Mouse (Mus musculus) MEL (cell line): ENCODE results near the gene Fbxl8. TPM values are rescaled to one million over a fixed set of nuclear protein-coding genes. Genes with fewer than 3 reads are reported as not detected.
A peak's percentile ranks its signal among the peaks of the same experiment; 100 is the strongest.

Experiments used
- DNase-seq: peaks from one replicate; pipeline ENCODE4 v3.0.0; 2011; ENCODE audit warnings: low read depth, low spot score
- H3K27ac ChIP-seq: 2 replicates; pipeline ENCODE4 v1.5.1; 2012; ENCODE audit warnings: low read depth, mild to moderate bottlenecking, control low read depth, low read length, moderate library complexity; ENCODE audit not compliant: control insufficient read depth
- H3K27me3 ChIP-seq, 2 experiments: fragments of 150-350 bp in 1 of 2; sonication (generic) in 1 of 2; 2 replicates each; pipeline ENCODE4 v1.6.1; 2012; ENCODE audit warnings: low read length in 2 of 2, mild to moderate bottlenecking in 2 of 2, improper control_type of control experiment in 1 of 2, moderate library complexity in 1 of 2; ENCODE audit not compliant: insufficient read depth in 2 of 2, control insufficient read depth in 1 of 2
- H3K36me3 ChIP-seq, 2 experiments: 2 replicates each; pipeline ENCODE4 v1.6.1; 2012 to 2014; ENCODE audit warnings: low read length in 2 of 2, improper control_type of control experiment in 1 of 2, inconsistent platforms in 1 of 2, mild to moderate bottlenecking in 1 of 2; ENCODE audit not compliant: insufficient read depth in 2 of 2, control insufficient read depth in 1 of 2
- H3K4me1 ChIP-seq, 2 experiments: fragments of 150-350 bp in 1 of 2; sonication (generic) in 1 of 2; 2 replicates each; pipeline ENCODE4 v1.6.1; 2012; ENCODE audit warnings: low read length in 2 of 2, improper control_type of control experiment in 1 of 2, mild to moderate bottlenecking in 1 of 2; ENCODE audit not compliant: insufficient read depth in 2 of 2, control insufficient read depth in 1 of 2
- H3K4me3 ChIP-seq, 2 experiments: fragments of 150-350 bp in 1 of 2; sonication (generic) in 1 of 2; 2 replicates each; pipeline ENCODE4 v1.5.1; 2012; ENCODE audit warnings: low read depth in 2 of 2, low read length in 2 of 2, mild to moderate bottlenecking in 2 of 2, moderate library complexity in 2 of 2, control low read depth in 1 of 2, improper control_type of control experiment in 1 of 2; ENCODE audit not compliant: control insufficient read depth in 1 of 2, insufficient read depth in 1 of 2
- H3K79me2 ChIP-seq: 2 replicates; pipeline ENCODE4 v1.6.1; 2012; ENCODE audit warnings: mild to moderate bottlenecking, low read length, moderate library complexity; ENCODE audit not compliant: control insufficient read depth, poor library complexity, insufficient read depth
- H3K9ac ChIP-seq: 2 replicates; pipeline ENCODE4 v1.6.1; 2012; ENCODE audit warnings: low read depth, mild to moderate bottlenecking, control low read depth, low read length, moderate library complexity; ENCODE audit not compliant: control insufficient read depth, poor library complexity, severe bottlenecking
- H3K9me3 ChIP-seq: fragments of 150-350 bp; sonication (generic); replicated peaks from 2 replicates; pipeline ENCODE4 v1.6.1; 2012; ENCODE audit warnings: mild to moderate bottlenecking, low read length, improper control_type of control experiment, moderate library complexity; ENCODE audit not compliant: insufficient read depth
- BHLHE40 ChIP-seq: IDR thresholded peaks from 2 replicates; pipeline ENCODE4 v1.6.1; 2012; ENCODE audit warnings: low read depth, mild to moderate bottlenecking, inconsistent platforms, low read length, improper control_type of control experiment, borderline replicate concordance
- CHD2 ChIP-seq: IDR thresholded peaks from 2 replicates; pipeline ENCODE4 v1.6.1; 2011; ENCODE audit warnings: low read length, improper control_type of control experiment
- E2F4 ChIP-seq: IDR thresholded peaks from 2 replicates; pipeline ENCODE4 v1.6.1; 2011; ENCODE audit warnings: low read depth, low read length, improper control_type of control experiment, borderline replicate concordance
- ELF1 ChIP-seq: IDR thresholded peaks from 2 replicates; pipeline ENCODE4 v1.6.1; 2014; ENCODE audit warnings: low read depth, mild to moderate bottlenecking, inconsistent platforms, low read length, improper control_type of control experiment, moderate library complexity
- EP300 ChIP-seq, 2 experiments: IDR thresholded peaks; 2 replicates each; pipeline ENCODE4 v1.6.1; 2011; ENCODE audit warnings: improper control_type of control experiment in 2 of 2, low read length in 2 of 2, low read depth in 1 of 2, mild to moderate bottlenecking in 1 of 2
- ETS1 ChIP-seq: IDR thresholded peaks from 2 replicates; pipeline ENCODE4 v1.6.1; 2012; ENCODE audit warnings: low read depth, mild to moderate bottlenecking, inconsistent platforms, low read length, improper control_type of control experiment, moderate library complexity
- MAFK ChIP-seq: IDR thresholded peaks from 2 replicates; pipeline ENCODE4 v1.6.1; 2011; ENCODE audit warnings: low read depth, mild to moderate bottlenecking, low read length, improper control_type of control experiment, borderline replicate concordance
- MAZ ChIP-seq: IDR thresholded peaks from 2 replicates; pipeline ENCODE4 v1.6.1; 2012; ENCODE audit warnings: low read depth, mild to moderate bottlenecking, inconsistent platforms, low read length, improper control_type of control experiment
- MYC ChIP-seq: IDR thresholded peaks from 2 replicates; pipeline ENCODE4 v1.6.1; 2011; ENCODE audit warnings: low read depth, mild to moderate bottlenecking, low read length, improper control_type of control experiment, moderate library complexity
- POLR2A ChIP-seq, 2 experiments: IDR thresholded peaks; 2 replicates each; pipeline ENCODE4 v1.6.1; 2011 to 2012; ENCODE audit warnings: low read length in 2 of 2, mild to moderate bottlenecking in 2 of 2, control low read depth in 1 of 2, improper control_type of control experiment in 1 of 2, low read depth in 1 of 2, moderate library complexity in 1 of 2; ENCODE audit not compliant: control insufficient read depth in 1 of 2, insufficient read depth in 1 of 2, poor library complexity in 1 of 2
- POLR2AphosphoS2 ChIP-seq: IDR thresholded peaks from 2 replicates; pipeline ENCODE4 v1.6.1; 2011; ENCODE audit warnings: low read length, improper control_type of control experiment
- POLR2AphosphoS5 ChIP-seq: IDR thresholded peaks from 2 replicates; pipeline ENCODE4 v1.6.1; 2012; ENCODE audit warnings: low read depth, borderline replicate concordance, mild to moderate bottlenecking, inconsistent platforms, low read length, moderate library complexity, mixed read lengths
- RCOR1 ChIP-seq: IDR thresholded peaks from 2 replicates; pipeline ENCODE4 v1.6.1; 2012; ENCODE audit warnings: low read depth, mild to moderate bottlenecking, inconsistent platforms, low read length, improper control_type of control experiment
- SIN3A ChIP-seq: IDR thresholded peaks from 2 replicates; pipeline ENCODE4 v1.6.1; 2012; ENCODE audit warnings: low read length, improper control_type of control experiment, inconsistent platforms
- TBP ChIP-seq: IDR thresholded peaks from 2 replicates; pipeline ENCODE4 v1.8.0; 2011; ENCODE audit warnings: low read depth, low read length, improper control_type of control experiment
- TCF12 ChIP-seq: IDR thresholded peaks from 2 replicates; pipeline ENCODE4 v1.6.1; 2014; ENCODE audit warnings: low read depth, mild to moderate bottlenecking, inconsistent platforms, low read length, improper control_type of control experiment, moderate library complexity
- USF1 ChIP-seq: IDR thresholded peaks from 2 replicates; pipeline ENCODE4 v1.6.1; 2014; ENCODE audit warnings: low read depth, mild to moderate bottlenecking, inconsistent platforms, low read length, improper control_type of control experiment, moderate library complexity
- USF2 ChIP-seq, 2 experiments: IDR thresholded peaks; 2 replicates each; pipeline ENCODE4 v1.6.1; 2011 to 2012; ENCODE audit warnings: improper control_type of control experiment in 2 of 2, low read length in 2 of 2, borderline replicate concordance in 1 of 2, inconsistent platforms in 1 of 2, low read depth in 1 of 2, mild to moderate bottlenecking in 1 of 2; ENCODE audit not compliant: insufficient read depth in 1 of 2
- ZMIZ1 ChIP-seq: IDR thresholded peaks from 2 replicates; pipeline ENCODE4 v1.6.1; 2012; ENCODE audit warnings: low read depth, mild to moderate bottlenecking, inconsistent platforms, low read length, improper control_type of control experiment, moderate library complexity
- polyA plus RNA-seq, 2 experiments: library from polyadenylated mRNA; stranded (reverse) in 1 of 2; unstranded in 1 of 2; fragments of >175 nt in 1 of 2; fragments of >200 nt in 1 of 2; gene quantifications; 2 replicates each; pipeline versions ENCODE4 v1.2.1 to v1.2.4; 2012; ENCODE audit warnings: low replicate concordance in 2 of 2, low read depth in 1 of 2; ENCODE audit not compliant: insufficient read length in 2 of 2, insufficient read depth in 1 of 2, missing spikeins in 1 of 2
- total RNA-seq: library from RNA; depleted of rRNA; stranded (reverse); fragments of 300-350 nt; gene quantifications from 2 replicates; pipeline ENCODE4 v1.2.3, GENCODE M21; 2012

The Fbxl8 gene
- total and polyA plus RNA-seq, 3 experiments = 4.1 to 7.2 TPM; not detected in 1

DNA sequence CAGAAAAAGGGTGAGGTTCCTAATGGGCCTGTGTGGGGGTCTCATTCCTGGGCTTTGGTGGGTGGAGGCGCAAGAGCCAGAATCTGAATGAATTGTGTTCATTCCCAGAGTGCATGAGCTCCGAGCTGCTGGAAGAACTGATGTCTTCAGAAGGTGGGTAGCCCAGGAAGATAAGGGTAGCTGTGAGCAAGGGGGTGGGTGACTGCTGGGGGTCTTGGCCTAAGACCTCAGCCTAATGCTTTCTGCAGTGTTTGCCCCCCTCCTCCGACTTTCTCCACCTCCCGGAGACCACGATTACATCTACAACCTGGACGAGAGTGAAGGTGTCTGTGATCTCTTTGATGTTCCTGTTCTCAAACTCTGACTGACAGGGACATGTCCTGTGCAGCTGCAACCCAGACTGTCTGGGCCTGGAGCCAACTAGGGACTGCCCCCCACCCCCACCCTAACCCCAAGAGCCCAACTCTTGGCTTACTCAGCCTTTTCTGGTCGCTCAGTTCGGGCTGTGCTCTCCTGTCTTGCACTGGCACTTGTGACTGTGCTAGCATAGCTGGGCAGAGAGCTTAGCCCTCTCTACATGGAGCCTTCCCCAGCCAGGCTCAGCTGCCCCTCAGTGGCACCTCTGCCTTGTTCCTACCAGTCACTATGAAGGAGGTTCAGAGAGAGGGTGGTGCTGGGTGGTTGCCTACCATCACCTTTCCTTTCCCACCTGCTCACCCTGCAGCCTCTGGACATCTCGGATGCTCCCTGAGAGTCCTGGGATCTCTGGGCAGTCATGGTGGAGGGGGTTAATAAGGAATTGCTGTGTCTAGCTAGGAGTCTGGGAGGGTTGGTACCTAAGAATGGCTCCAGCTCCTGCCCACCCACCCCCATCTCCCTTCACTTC lies 40.1 kb downstream of the Fbxl8 start:
- Histone ChIP-seq H3K27me3 (no peaks in the 10 kb centered on the region), H3K79me2 (peaks cover 14% of the 10 kb centered on the region), H3K9me3 (no peaks in the 10 kb centered on the region), H3K4me3 (no peak overlapping the region), H3K27ac (peak overlapping the region; percentile 34), H3K4me1 (peaks cover 7 to 37% of the 10 kb centered on the region in 2 experiments), H3K36me3 (peaks cover 18 to 41% of the 10 kb centered on the region in 2 experiments), H3K9ac (no peak overlapping the region)
- peak; percentile 84 for DNase-seq
- TF ChIP-seq POLR2AphosphoS5 = 0 out of 2 replicates have a peak, but pooled peaks have one; percentile 33
- TF ChIP-seq TCF12 = peak; percentile 68
- 0 out of 2 replicates have a peak, but pooled peaks have one; percentile 32 for TF ChIP-seq CHD2
- TF ChIP-seq MAFK = peak; percentile 49; the same call in 1 of the 2 replicates
- TF ChIP-seq USF2 (IDR thresholded peaks at IDR 0.05; ENCODE audit: borderline replicate concordance in 1 of 2, insufficient read depth in 1 of 2, low read depth in 1 of 2, low read length in 2 of 2) = no peak
- TF ChIP-seq POLR2A (IDR thresholded peaks at IDR 0.05; ENCODE audit: control insufficient read depth in 1 of 2, insufficient read depth in 1 of 2, low read depth in 1 of 2, low read length in 2 of 2, poor library complexity in 1 of 2) = peak in 1 of 2 experiments; percentile 27; a peak in 1 of 4 replicates
- TF ChIP-seq POLR2AphosphoS2 = peak; percentile 83; the same call in 1 of the 2 replicates
- peak; percentile 15; the same call in 1 of the 2 replicates for TF ChIP-seq ZMIZ1
- peak; percentile 58; the same call in 1 of the 2 replicates for TF ChIP-seq MAZ
- TF ChIP-seq TBP = 0 out of 2 replicates have a peak, but pooled peaks have one; percentile 11
- peak; percentile 67 for TF ChIP-seq ETS1
- no peak for TF ChIP-seq ELF1
- TF ChIP-seq SIN3A = no peak; the same call in 1 of the 2 replicates
- TF ChIP-seq EP300 (IDR thresholded peaks at IDR 0.05; ENCODE audit: low read depth in 1 of 2, low read length in 2 of 2) = peak in 1 of 2 experiments; percentile 6; a peak in 1 of 4 replicates
- TF ChIP-seq E2F4 = no peak
- no peak for TF ChIP-seq RCOR1
- no peak for TF ChIP-seq USF1
- TF ChIP-seq MYC = no peak
- TF ChIP-seq BHLHE40 = no peak
- TF ChIP-seq, all 39 proteins: peak for 11
